Mouse (Mus musculus) embryo, embryonic 9.5 days (tissue): ENCODE data around the gene F11.

Experiments used
- DNase-seq: peaks from one replicate; pipeline ENCODE4 v3.0.0-alpha.2; 2017; ENCODE audit errors: extremely low spot score

F11 gene

DNA sequence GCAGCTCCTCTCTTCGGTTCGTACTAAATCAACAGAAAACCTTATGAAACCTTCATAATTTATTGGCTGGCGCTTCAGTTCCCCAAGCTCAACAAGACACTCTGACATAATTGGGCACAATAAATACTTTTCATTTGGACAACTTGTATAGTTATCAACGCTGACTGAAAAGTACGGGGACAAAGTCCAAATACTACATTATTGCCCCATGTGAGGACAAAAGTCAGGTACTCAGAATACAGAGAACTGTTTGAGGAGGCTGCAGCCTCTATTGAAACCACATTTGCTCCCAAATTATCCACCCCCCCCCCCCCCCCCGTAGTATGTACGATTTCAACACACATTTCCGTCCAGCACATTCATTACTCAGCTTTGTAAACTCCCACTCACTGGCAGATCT lies 22.5 kb downstream of the F11 start:
- no peak for DNase-seq

DNA sequence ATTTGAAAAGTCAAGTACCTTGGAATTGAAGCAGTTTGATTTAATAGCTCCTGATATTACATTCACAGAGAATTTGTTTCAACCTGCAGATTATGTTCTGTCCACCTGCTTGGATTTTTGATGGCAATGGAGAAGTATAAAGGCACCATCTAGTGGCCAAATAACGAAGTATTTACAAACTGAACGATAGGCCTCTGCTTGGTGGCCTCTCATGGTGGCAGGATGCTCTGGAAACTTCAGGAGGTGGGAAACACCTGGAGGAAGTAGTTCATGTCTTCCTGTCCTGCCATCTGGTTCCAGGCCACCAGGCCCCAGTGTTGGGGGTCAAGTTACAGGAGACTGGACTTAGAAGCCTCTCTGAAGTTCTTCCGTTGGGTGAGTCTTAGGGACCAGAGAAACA lies 23.5 kb downstream of the F11 start:
- DNase-seq: peak; percentile 43

DNA sequence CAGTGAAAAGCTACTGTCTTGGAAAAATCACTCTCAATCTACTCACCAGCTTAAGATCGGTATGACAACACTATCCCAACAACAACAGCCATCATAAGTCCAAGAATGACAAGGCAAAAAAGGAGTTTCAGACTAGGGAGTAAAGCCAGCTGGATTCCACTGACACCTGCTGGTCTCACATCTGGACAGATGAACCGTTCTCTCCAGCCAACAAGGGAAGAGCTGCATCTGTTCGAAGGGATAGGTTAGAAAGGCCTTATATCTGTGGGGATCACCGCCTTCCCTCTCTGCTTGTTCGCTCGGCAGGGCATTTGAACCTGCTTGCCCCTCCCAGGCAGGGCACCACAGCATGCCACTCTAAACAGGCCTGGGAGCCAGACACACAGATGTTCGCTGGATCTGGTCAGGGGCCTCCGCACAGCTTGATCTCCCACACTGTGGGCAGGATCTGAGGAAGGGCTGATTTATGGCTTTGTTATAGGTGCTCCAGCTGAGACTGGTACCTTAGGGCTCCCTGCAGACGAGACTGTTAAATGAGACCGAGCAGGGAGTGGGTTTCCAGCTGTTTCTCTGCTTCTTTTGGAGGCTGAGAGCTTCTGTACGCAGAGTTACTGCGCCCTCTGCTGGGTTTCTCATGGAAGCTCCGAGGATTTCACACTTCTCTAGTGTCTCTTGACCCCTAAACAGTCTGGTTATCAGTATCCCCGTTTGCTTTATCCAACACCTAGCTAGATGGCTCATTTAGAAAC lies 25.5 kb downstream of the F11 start:
- peak; percentile 56 for DNase-seq

DNA sequence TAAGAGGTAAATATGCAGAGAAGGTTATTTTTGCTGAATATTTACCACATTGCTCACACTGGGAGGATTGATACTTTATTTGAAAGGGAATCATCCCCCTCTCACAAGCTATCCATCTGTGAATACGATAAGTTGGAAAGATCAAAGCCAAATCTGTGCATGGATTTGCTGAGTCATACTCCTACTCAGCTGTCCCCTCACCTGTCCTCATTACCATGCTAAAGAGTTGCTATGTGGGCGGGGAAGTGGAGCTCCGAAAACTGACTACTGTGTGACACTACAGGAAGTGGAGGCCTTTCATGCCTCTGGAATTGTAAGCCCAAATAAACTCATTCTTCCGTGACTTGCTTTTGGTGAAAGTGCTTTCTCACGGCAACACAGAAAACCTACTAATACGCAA lies 26.6 kb downstream of the F11 start:
- no peak for DNase-seq

DNA sequence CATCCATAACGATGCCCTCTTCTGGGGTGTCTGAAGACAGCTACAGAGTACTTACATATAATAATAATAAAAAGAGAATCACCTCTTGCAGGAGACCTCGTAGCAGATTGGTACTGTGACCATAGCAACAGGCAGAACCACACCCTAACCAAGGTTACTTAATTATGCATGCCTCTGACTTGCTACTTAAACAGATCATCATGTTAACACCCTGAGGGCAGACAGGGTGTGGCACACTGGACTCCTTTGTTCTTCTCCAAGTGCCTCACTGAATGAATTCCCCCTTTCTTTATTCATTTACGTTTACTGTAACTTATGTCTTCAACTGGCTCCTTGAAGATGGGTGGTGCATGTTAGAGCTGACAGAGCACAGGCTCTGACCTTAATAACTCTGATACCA lies 28.6 kb downstream of the F11 start:
- no peak for DNase-seq

DNA sequence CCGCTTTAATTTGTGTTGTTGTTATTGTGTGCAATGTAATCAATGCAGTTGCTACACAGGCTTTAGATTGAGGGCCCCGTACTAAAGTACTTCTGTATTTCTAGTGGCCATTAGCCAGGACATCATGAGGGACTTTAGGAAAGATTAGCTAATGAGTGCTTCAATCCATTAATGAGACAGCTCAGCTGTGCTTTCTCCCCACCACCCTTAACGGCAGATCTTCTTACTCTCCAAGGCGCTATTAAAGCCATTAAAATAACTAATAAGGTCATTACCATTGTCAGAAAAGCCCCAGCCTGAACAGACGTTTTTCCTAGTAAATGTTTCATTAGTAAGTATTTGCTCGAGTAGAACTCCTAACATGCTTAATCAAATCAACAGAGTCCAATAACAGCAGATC lies 59.4 kb downstream of the F11 start:
- DNase-seq: no peak

DNA sequence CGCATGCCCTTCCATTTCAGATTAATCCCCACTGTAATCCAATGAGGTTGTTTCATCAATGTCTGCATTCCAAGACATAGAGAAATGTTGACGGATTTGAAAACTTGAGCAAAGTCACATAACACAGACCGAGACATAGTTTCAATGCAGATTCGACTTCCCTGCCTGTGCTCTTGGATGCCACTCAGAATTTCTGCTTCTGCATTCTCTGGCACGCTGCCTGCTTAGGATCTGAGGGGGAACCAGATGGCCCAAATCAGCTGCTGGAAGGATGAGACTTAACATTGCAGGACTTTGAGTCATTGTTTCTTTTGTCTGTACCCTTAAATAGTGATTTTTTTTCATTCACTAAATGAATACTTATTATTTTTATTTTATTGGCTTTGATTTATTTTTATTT lies 60.2 kb downstream of the F11 start:
- no peak for DNase-seq

DNA sequence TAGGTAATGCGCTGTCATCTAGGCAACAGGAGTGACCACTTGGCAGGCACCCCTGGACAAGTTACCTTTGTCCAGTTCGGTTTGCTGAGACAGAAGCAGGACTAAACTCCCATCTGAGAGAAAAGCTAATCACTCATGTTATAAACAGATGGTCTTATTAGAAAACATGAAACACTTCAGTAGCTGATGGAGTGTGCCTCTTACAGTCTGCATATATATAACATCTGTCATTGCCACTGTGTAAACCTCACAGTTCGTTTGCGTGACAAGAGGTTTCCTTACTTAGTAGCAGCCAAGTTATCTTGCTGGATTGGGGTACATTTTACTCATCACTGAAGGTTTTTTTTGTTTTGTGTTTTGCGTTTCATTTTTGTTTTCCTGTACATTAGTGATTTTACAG lies 64.5 kb downstream of the F11 start:
- DNase-seq: no peak

DNA sequence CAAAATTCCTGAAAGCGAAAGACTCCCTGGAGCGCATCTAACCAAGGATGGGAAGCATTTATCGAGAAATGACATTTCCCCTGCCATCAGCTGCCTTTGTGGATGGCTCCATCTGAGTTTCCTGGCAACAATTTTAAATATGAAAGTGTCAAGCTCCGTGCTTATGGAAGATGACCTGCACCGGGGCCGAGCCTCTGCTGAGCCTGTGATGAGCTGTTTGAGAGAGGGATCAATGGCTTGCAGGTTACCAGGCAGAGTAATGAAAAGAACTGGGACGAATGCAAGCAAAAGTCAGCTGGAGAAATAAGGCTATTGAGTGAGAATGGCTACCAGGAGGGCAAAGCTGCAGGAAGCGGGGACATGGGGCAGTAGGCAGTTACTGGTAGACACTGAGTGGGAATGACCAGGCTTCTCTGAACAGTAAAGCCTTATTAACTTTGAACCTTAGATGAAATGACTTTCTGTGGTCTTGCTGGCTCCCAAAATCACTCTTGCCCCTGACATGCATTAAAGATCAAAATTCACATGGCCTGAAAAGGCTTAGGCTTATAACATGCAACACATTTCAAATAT lies 65.8 kb downstream of the F11 start:
- DNase-seq: no peak
